Mouse (Mus musculus): ENCODE measurements around the gene Arpin.

GRCm38 (mm10) chr7:79881901-79882300 is 53.3 kb downstream of the Arpin start:
- TF ChIP-seq CTCF (IDR thresholded peaks at IDR 0.05; ENCODE audit: insufficient read depth, low read depth, low read length) = no peak
- no peak for TF ChIP-seq POLR2A (IDR thresholded peaks at IDR 0.05; ENCODE audit: insufficient read depth, low read depth, low read length)
